Mouse (Mus musculus): ENCODE data around the gene Macf1.

DNA sequence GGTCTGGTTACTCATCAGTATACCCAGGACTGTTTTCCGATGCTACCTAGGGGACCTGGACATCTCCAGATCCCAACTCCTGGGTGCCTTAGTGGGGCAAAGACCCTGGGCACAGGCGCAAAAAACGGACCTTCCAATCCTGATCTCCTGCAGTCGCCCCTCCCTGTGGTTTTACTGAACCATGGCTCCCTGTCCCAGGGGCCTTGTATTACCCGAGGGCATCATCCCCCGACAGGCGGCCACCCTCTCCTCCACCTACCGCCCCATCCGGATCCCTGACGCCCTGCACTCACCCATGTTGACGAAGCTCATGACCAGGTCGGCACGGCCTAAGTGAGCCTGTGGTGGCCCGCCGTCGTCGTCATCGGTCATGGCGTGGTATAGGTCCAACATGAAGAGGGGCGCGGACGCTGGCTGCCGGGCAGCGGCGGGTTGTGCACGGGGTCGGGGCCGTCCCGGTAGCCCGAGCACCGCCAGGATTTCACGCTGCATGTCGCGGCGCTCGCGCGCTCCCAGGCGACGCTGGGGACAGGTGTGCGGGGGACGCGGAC lies 342.0 kb downstream of the Macf1 start:
- TF ChIP-seq POLR2A (IDR thresholded peaks at IDR 0.05; ENCODE audit: low read depth, low read length): no peak
- TF ChIP-seq CTCF (IDR thresholded peaks at IDR 0.05; ENCODE audit: borderline replicate concordance, insufficient read depth, low read length): no peak

Measured in embryonic fibroblast, embryonic 13.5 days (primary cell).